Mouse (Mus musculus) midbrain, embryonic 16.5 days (tissue): ENCODE measurements around the gene Tnni1. TPM values are rescaled to one million over a fixed set of nuclear protein-coding genes. Genes with fewer than 3 reads are reported as not detected.

Experiments
- ATAC-seq: fragments of 200-750 bp; cut with Nextera tagmentation; 2 replicates; pipeline ENCODE4 v1.8.0; 2017; ENCODE audit warnings: moderate TSS enrichment
- H3K27ac ChIP-seq: fragments of 300-500 bp; sonication (generic); 2 replicates; pipeline ENCODE4 v1.5.1; 2014; ENCODE audit warnings: mild to moderate bottlenecking, low read length, mixed read lengths
- H3K27me3 ChIP-seq: fragments of 300-500 bp; sonication (generic); 2 replicates; pipeline ENCODE4 v1.6.1; 2014; ENCODE audit warnings: low read depth, low read length, mixed read lengths; ENCODE audit not compliant: control insufficient read depth, insufficient read depth
- H3K36me3 ChIP-seq: fragments of 300-500 bp; sonication (generic); 2 replicates; pipeline ENCODE4 v1.6.1; 2014; ENCODE audit warnings: mild to moderate bottlenecking, low read length, moderate library complexity, mixed read lengths; ENCODE audit not compliant: control insufficient read depth, insufficient read depth
- H3K4me1 ChIP-seq: fragments of 300-500 bp; sonication (generic); 2 replicates; pipeline ENCODE4 v1.6.1; 2014; ENCODE audit warnings: mild to moderate bottlenecking, low read length, mixed read lengths; ENCODE audit not compliant: control insufficient read depth, insufficient read depth
- H3K4me2 ChIP-seq: fragments of 300-500 bp; sonication (generic); 2 replicates; pipeline ENCODE4 v1.6.1; 2014; ENCODE audit warnings: mild to moderate bottlenecking, low read length, mixed read lengths
- H3K4me3 ChIP-seq: fragments of 300-500 bp; sonication (generic); 2 replicates; pipeline ENCODE4 v1.5.1; 2014; ENCODE audit warnings: low read depth, mild to moderate bottlenecking, low read length, moderate library complexity, mixed read lengths
- H3K9ac ChIP-seq: fragments of 300-500 bp; sonication (generic); 2 replicates; pipeline ENCODE4 v1.6.1; 2014; ENCODE audit warnings: low read depth, low read length, mixed read lengths
- H3K9me3 ChIP-seq: fragments of 300-500 bp; sonication (generic); replicated peaks from 2 replicates; pipeline ENCODE4 v1.6.1; 2014; ENCODE audit warnings: mild to moderate bottlenecking, low read length, mixed read lengths; ENCODE audit not compliant: control insufficient read depth, poor library complexity, severe bottlenecking
- whole genome bisulfite sequencing: fragments of 180-500 bp; shearing (Covaris S2); extraction: QIAGEN DNeasy Blood & Tissue Kit; methylation state at CpG from one replicate; pipeline ENCODE4 v1.1.7; 2014; 5-methylcytosine and 5-hydroxymethylcytosine counted together
- polyA plus RNA-seq: library from polyadenylated mRNA; unstranded; fragments of >200 nt; fragmentation: Nextera tagmentation; extraction: Ambion mirVana; gene quantifications from 2 replicates; pipeline ENCODE4 v1.2.1, GENCODE M21; 2015

Tnni1 gene
- polyA plus RNA-seq, 1 experiment from 2014 or later: 0.35 TPM

- no peaks in the 10 kb centered on the region for H3K4me1 ChIP-seq
- no peak overlapping the region for H3K9ac ChIP-seq
- 87% methylated on average over 10 of the region's 10 CpGs for WGBS
- no peak overlapping the region for H3K27ac ChIP-seq
- no peak for ATAC-seq
- no peak overlapping the region for H3K4me3 ChIP-seq
- H3K36me3 ChIP-seq: no peaks in the 10 kb centered on the region
- no peak overlapping the region for H3K4me2 ChIP-seq
- H3K27me3 ChIP-seq: no peaks in the 10 kb centered on the region
- no peaks in the 10 kb centered on the region for H3K9me3 ChIP-seq
These were observed 64.5 kb downstream of the Tnni1 start for GRCm38 (mm10) chr1:135843519-135844262.

DNA sequence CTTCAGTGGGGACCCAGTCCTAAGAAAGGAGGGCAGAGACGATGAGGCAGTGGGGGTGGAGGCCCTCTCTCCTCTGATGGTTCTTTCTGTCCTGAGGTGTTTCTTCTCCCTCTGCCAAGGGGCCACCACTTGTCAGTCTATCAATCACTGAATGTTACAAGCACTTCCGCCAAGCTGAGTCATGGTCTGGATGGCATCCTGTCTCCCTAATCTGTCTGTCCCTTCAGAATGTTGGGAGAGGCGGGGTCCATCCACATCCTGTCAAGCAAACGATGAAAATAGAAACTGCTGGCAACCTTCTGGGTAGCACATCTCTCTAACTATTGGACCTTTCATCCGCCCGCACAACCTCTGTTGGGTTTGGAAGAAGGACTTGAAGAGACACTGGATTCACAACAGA is 65.2 kb downstream of the Tnni1 start:
- H3K4me2 ChIP-seq: no peak overlapping the region
- no peak for ATAC-seq
- H3K9me3 ChIP-seq: no peaks in the 10 kb centered on the region
- no peak overlapping the region for H3K4me3 ChIP-seq
- H3K36me3 ChIP-seq: no peaks in the 10 kb centered on the region
- no peak overlapping the region for H3K27ac ChIP-seq
- H3K9ac ChIP-seq: no peak overlapping the region
- H3K4me1 ChIP-seq: no peaks in the 10 kb centered on the region
- WGBS: 86% methylated on average over 6 of the region's 6 CpGs
- H3K27me3 ChIP-seq: no peaks in the 10 kb centered on the region

- no peak overlapping the region for H3K4me3 ChIP-seq
- no peaks in the 10 kb centered on the region for H3K9me3 ChIP-seq
- no peaks in the 10 kb centered on the region for H3K27me3 ChIP-seq
- H3K36me3 ChIP-seq: no peaks in the 10 kb centered on the region
- WGBS: 75% methylated on average over 5 of the region's 5 CpGs
- H3K27ac ChIP-seq: no peak overlapping the region
- no peak for ATAC-seq
- no peak overlapping the region for H3K9ac ChIP-seq
- no peaks in the 10 kb centered on the region for H3K4me1 ChIP-seq
- no peak overlapping the region for H3K4me2 ChIP-seq
These were observed 67.4 kb downstream of the Tnni1 start for GRCm38 (mm10) chr1:135846632-135847031.

DNA sequence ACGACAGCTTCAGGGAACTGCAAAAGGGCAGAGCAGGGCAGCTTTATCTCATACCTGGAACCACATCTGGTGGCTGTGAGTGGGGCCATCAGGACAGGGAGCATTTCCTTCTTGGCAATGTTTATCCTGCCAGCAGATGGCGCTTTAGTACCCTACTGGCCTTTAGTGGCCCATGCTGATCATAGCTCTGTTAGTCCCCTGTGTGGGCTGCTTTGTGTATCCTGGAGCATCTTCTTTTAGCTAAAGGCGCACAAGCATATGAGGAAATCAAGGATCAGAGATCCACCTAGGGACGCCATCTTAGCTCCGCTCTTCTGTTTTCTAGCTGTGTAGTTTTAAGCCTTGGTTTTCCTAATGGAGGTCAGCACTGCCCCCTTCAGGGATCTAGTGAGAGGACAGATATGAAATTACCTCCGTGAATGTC is 67.9 kb downstream of the Tnni1 start:
- no peak for ATAC-seq
- Histone ChIP-seq H3K4me3 (no peak overlapping the region), H3K27ac (no peak overlapping the region), H3K9me3 (no peaks in the 10 kb centered on the region), H3K4me2 (no peak overlapping the region), H3K27me3 (no peaks in the 10 kb centered on the region), H3K4me1 (no peaks in the 10 kb centered on the region), H3K9ac (no peak overlapping the region), H3K36me3 (no peaks in the 10 kb centered on the region)
- 27% methylated on average over 6 of the region's 6 CpGs for WGBS

DNA sequence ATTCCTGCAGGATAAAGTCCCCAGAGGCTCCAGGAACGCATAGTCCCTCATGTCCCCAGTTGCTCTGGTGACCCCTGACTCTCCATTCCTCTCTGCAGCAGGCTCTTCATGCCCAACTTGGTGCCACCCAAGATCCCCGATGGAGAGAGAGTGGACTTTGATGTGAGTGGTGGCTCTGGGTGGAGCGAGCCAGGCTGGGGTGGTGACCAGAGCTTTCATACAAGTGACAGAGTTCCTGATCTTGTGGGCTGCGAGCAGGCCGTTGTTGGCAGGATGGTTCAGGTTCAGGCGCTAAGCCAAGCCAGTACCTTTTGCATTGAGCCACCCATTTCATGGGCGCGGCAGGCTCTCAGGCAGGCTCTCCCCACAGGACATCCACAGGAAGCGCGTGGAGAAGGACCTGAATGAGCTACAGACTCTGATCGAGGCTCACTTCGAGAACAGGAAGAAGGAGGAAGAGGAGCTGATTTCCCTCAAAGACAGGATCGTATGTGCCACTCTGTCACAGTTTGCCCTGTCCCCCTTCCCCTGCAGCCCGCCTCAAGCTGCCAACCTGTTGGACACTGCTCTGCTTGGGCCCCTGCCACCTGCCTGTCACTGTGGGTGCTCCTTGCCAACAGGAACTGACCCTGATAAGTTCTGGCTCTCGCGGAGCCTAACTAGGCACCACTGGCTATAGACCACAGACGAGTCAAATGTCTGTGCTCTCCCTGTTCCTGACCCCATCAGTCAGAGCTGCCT is 68.5 kb downstream of the Tnni1 start:
- 87% methylated on average over 17 of the region's 17 CpGs for WGBS
- no peak overlapping the region for H3K27ac ChIP-seq
- H3K4me2 ChIP-seq: no peak overlapping the region
- no peak overlapping the region for H3K9ac ChIP-seq
- H3K36me3 ChIP-seq: no peaks in the 10 kb centered on the region
- H3K27me3 ChIP-seq: no peaks in the 10 kb centered on the region
- no peak for ATAC-seq
- no peaks in the 10 kb centered on the region for H3K9me3 ChIP-seq
- H3K4me1 ChIP-seq: no peaks in the 10 kb centered on the region
- no peak overlapping the region for H3K4me3 ChIP-seq

GRCm38 (mm10) chr1:135850722-135851512 is 71.7 kb downstream of the Tnni1 start:
- 73% methylated on average over 12 of the region's 12 CpGs for WGBS

DNA sequence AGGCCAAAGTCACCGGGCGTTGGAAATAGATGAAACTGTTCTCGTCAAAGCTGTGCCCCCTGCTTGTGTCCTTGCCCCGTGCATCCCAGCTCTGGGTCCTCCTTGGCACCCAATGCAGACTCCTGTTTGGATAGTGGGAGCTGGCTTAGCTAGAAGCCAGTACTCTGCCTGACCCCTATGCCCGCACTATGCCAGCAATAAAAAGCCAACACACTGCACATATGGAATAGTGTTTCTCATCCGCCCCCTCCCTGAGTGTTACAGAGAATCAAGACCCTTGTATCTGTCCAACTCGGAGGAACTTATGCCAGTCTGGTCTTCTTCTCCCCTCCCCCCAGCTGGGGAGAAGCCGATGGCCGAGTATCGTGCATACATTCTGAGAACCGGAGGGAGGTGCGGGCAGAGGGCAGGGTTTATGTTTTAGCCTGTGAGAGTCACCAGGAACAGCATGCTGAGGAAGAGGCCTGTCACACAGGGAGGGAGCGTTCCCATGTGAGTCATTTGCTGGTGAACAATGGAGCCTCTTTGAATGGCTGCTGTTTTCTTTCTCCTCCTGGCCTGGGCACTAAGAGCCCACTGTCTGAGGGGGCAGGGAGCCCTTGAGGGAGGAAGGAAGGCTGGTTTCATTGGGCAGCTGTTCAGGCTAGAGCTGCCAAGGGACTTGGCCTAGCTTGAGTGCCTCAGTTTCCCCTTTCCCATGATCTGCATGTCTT is 73.0 kb downstream of the Tnni1 start:
- H3K9me3 ChIP-seq: no peaks in the 10 kb centered on the region
- 0 out of 2 replicates have a peak, but pooled peaks have one; percentile 44 for ATAC-seq
- H3K4me2 ChIP-seq: no peak overlapping the region
- H3K36me3 ChIP-seq: no peaks in the 10 kb centered on the region
- H3K27ac ChIP-seq: no peak overlapping the region
- no peaks in the 10 kb centered on the region for H3K27me3 ChIP-seq
- WGBS: 42% methylated on average over 13 of the region's 13 CpGs
- no peak overlapping the region for H3K4me3 ChIP-seq
- H3K9ac ChIP-seq: no peak overlapping the region
- no peaks in the 10 kb centered on the region for H3K4me1 ChIP-seq

More at GRCm38 (mm10) chr1:135850722-135851512, 71.7 kb downstream of the Tnni1 start:
- no peak overlapping the region for H3K9ac ChIP-seq
- H3K4me1 ChIP-seq: no peaks in the 10 kb centered on the region
- H3K27me3 ChIP-seq: no peaks in the 10 kb centered on the region
- no peak for ATAC-seq
- H3K4me3 ChIP-seq: no peak overlapping the region
- no peak overlapping the region for H3K4me2 ChIP-seq
- no peak overlapping the region for H3K27ac ChIP-seq
- H3K9me3 ChIP-seq: no peaks in the 10 kb centered on the region
- H3K36me3 ChIP-seq: no peaks in the 10 kb centered on the region

DNA sequence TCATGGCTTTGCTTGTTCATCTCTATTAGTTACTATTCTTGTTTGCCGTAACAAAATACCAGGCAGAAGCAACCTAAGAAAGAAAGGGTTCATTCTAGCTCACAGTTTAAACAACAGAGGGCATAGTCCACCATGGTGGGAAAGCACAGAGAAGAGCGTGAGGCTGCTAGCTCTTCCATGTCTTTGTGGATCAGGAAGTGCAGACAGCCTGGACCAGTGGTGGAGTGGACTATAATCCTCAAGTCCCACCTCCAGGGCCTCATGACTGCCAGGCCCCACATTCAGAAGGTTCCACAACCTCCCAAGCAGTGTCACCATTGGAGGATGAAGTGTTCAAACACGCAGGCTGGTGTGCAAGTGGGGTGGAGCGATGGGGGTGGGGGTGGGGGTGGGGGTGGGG is 74.0 kb downstream of the Tnni1 start:
- Histone ChIP-seq H3K4me1 (no peaks in the 10 kb centered on the region), H3K27me3 (no peaks in the 10 kb centered on the region), H3K9ac (no peak overlapping the region), H3K9me3 (no peaks in the 10 kb centered on the region), H3K36me3 (no peaks in the 10 kb centered on the region), H3K27ac (no peak overlapping the region), H3K4me2 (no peak overlapping the region), H3K4me3 (no peak overlapping the region)
- ATAC-seq: no peak
- WGBS: 94% methylated on average over 4 of the region's 4 CpGs
